Mouse (Mus musculus): ENCODE results near the gene Stc2. TPM values are rescaled to one million over a fixed set of nuclear protein-coding genes. Genes with fewer than 3 reads are reported as not detected.

Stc2 gene
- 1.6 and 1.8 TPM in 2 replicates for polyA plus RNA-seq (2016; fragmentation: Nextera tagmentation; extraction: Ambion mirVana)

DNA sequence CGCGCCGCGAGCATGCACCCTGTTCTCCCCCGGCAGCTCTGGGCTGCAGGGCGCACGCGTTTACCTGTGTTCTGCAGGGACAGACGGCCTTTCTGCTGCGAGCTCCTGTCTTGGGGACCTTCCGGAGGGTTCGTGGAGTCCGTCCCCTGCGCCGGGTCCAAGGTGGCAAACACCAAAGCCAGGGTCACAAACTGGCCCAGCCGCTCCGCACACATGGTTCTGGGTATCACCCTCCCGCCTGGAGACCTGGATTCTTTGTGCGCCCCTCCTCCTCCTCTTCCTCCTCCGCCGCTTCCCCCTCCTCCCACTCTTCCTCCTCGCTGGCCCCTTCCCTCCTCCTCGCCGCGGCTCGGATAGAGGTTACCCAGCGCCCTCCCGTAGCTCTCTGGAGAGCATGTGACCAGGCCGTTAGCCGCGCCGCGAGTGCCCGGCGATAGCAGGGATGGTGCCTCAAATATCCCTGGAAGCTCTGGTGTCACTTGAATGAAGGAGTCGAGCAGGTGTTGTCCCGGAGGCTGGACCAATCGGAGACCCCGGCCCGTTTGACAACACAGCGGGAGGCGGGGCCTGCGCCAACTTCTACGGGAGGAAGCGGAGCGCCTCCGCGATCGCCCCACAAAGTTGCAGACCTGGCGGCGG lies at the start of gene Stc2:
Gene Stc2 (minus strand): TSS at position 427 of the 639 bp plus-strand sequence.
- H3K4me3 ChIP-seq = peak within 1 kb of the TSS; percentile 53
- H3K4me1 ChIP-seq = peaks cover 16% of the 10 kb centered on the region; the same call in 1 of the 2 replicates
- no peaks in the 10 kb centered on the region for H3K9me3 ChIP-seq
- no peaks in the 10 kb centered on the region for H3K36me3 ChIP-seq
- H3K27ac ChIP-seq = no peak within 1 kb of the TSS
- peak; percentile 86 for ATAC-seq (ENCODE audit: insufficient number of reproducible peaks, insufficient read depth, low FRiP score, low TSS enrichment)
- H3K9ac ChIP-seq = peak within 1 kb of the TSS; percentile 40
- peaks cover 59% of the 10 kb centered on the region for H3K27me3 ChIP-seq
- peak within 1 kb of the TSS; percentile 99 for H3K4me2 ChIP-seq (replicated peaks)
- under 1% methylated on average over 51 of the region's 51 CpGs for WGBS

DNA sequence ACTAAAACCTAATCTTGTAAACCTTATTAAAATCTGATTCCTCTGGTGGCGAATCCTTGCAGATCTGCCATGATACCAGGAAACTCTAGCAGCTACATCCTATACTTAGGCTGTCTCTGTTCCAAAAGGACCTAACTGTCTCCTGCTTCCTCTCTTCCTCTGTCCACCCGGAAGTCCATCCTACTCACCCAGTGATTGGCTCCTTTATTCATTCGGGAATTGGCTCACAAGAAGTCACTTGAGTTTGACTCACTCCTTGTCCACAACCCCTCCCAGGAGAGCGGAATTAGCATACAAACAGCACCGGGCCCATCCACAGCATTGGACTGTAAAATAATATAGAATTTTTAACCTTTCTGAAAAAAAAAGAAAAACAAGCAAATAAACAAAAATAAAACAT lies 47.2 kb upstream of the Stc2 start:
- Histone ChIP-seq H3K9me3 (no peaks in the 10 kb centered on the region), H3K27ac (no peak overlapping the region), H3K36me3 (no peaks in the 10 kb centered on the region), H3K27me3 (no peaks in the 10 kb centered on the region), H3K4me1 (0 out of 2 replicates have a peak, but pooled peaks cover 4% of the 10 kb centered on the region), H3K4me2 (replicated peaks) (no peak overlapping the region), H3K9ac (no peak overlapping the region), H3K4me3 (no peak overlapping the region)
- 76% methylated on average over 5 of the region's 5 CpGs for WGBS
- ATAC-seq (ENCODE audit: insufficient number of reproducible peaks, insufficient read depth, low FRiP score, low TSS enrichment) = no peak

DNA sequence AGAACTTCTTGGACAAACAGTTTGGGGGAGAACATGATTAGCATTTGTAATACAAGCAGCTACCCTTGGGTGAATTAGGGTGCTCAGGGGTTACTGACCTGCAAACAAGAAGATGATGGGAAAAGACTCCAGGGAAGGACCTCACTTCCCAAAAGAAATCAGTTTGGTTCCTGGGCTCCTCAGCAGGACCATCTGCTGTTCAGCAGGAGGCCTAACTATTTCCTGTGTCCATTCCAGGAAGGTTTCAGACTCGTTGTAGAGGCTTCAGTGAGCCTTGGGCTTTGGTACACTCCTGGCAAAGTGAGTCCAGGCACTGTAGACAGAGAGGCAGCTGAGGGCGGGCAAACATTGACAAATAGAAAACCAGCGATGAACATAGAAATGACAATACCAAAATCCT lies 42.5 kb upstream of the Stc2 start:
- Histone ChIP-seq H3K4me3 (no peak overlapping the region), H3K36me3 (no peaks in the 10 kb centered on the region), H3K9ac (no peak overlapping the region), H3K27me3 (no peaks in the 10 kb centered on the region), H3K4me2 (replicated peaks) (no peak overlapping the region), H3K9me3 (no peaks in the 10 kb centered on the region), H3K27ac (no peak overlapping the region), H3K4me1 (no peaks in the 10 kb centered on the region)
- 79% methylated on average over 3 of the region's 3 CpGs for WGBS
- ATAC-seq (ENCODE audit: insufficient number of reproducible peaks, insufficient read depth, low FRiP score, low TSS enrichment) = no peak

DNA sequence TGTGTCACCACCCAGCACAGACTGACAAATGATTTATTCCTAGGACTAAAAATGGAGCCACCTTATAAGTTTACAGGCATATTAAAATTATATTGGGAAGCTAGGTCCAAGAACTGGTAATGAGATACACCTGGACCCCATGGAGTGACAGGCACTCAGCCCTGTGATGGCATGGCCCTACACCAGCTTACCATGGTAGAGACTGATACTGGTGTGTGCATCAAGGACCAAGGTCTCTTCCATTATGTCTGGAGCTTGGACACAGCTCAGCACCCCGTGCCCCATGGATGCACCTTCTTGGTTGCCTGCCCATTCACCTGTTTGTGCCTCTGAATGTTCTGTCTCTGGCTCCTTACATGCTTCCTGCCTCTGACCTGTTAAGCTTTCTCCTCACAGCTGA lies 36.9 kb upstream of the Stc2 start:
- Histone ChIP-seq H3K27me3 (no peaks in the 10 kb centered on the region), H3K4me2 (replicated peaks) (no peak overlapping the region), H3K27ac (no peak overlapping the region), H3K4me1 (no peaks in the 10 kb centered on the region), H3K9ac (no peak overlapping the region), H3K36me3 (no peaks in the 10 kb centered on the region), H3K4me3 (no peak overlapping the region), H3K9me3 (no peaks in the 10 kb centered on the region)
- WGBS = 83% methylated on average over 1 of the region's 1 CpGs
- ATAC-seq (ENCODE audit: insufficient number of reproducible peaks, insufficient read depth, low FRiP score, low TSS enrichment) = no peak

DNA sequence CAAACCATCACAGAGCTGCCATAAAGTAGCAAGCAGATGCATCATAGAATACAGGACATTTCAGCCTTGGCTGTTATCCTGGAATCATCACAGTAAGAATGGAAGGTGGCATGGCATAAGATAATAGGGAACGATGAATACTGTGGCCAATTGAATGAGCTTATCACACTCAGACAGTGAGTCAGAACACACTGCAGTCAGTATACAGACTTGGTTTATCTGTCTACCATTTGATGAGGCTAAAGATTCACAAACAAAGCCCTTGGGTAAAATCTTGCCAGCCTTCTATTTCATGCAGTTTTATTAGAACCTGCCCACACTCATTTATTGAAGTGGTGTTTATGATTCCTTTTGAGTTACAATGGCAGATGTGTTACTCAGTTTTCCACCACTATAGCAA lies 33.2 kb upstream of the Stc2 start:
- Histone ChIP-seq H3K27me3 (no peaks in the 10 kb centered on the region), H3K27ac (no peak overlapping the region), H3K36me3 (no peaks in the 10 kb centered on the region), H3K4me3 (no peak overlapping the region), H3K4me1 (no peaks in the 10 kb centered on the region), H3K9me3 (no peaks in the 10 kb centered on the region), H3K4me2 (replicated peaks) (no peak overlapping the region), H3K9ac (no peak overlapping the region)
- no peak for ATAC-seq (ENCODE audit: insufficient number of reproducible peaks, insufficient read depth, low FRiP score, low TSS enrichment)
- WGBS = 94% methylated on average over 1 of the region's 1 CpGs

DNA sequence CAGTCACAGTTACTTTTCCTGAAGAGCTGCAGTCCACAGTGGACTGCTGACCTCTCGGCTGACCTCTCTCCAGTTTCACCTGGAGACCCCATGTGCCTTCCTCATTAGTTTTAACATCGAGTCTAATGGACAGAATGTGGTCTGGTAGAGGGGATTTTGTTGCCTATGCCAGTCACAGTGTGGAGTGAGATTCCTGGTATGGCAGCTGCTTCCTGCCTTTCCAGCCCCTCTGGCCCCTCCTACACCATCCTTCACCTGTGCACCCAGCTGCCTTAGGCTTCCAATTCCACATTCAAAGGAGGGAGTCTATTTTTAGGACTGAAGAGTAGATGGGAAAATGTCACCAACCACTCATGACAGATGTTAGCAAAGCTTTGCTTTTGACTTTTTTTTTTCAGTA lies 28.7 kb upstream of the Stc2 start:
- no peaks in the 10 kb centered on the region for H3K9me3 ChIP-seq
- ATAC-seq (ENCODE audit: insufficient number of reproducible peaks, insufficient read depth, low FRiP score, low TSS enrichment) = no peak
- no peak overlapping the region for H3K27ac ChIP-seq
- H3K36me3 ChIP-seq = no peaks in the 10 kb centered on the region
- H3K4me2 ChIP-seq (replicated peaks) = no peak overlapping the region
- no peak overlapping the region for H3K4me3 ChIP-seq
- H3K4me1 ChIP-seq = no peaks in the 10 kb centered on the region
- no peak overlapping the region for H3K9ac ChIP-seq
- WGBS = 66% methylated on average over 2 of the region's 2 CpGs
- no peaks in the 10 kb centered on the region for H3K27me3 ChIP-seq

DNA sequence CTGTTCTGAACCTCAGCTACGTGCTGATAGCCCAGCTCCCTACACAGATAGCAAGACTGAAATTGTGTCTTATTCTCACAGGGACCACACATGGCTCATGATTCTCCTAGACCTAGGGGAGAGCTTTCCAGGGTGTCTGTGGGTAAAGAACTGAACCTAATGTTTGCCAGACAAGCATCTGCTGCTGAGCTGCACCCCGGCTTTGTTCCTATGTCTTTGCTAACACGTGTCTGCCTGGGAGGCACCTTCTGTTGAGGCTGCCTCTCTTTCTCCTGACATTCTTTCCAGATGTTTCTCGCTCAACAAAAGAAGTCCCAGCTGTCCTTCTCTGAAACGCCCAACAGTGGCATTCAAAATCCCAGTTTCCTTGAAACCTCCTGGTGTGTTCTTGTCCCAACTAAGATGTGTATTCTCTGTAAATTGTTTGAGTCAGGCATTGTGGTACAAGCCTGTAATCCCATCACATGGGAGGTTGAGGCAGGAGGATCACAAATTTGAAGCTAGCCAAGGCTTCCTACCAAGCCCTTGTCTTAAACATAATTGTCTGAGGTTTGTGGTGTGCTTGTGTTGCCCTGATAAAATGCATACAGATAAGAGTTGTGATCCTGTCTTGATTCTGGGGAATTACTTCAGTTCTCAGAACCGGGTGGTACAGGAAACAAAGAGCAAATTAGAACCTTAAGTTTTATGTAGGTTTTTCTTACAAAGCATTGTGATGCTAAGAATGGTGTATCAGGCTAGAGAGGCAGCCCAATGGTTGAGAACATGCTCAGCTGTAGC lies 27.0 kb upstream of the Stc2 start:
- ATAC-seq (ENCODE audit: insufficient number of reproducible peaks, insufficient read depth, low FRiP score, low TSS enrichment) = no peak
- H3K27ac ChIP-seq = no peak overlapping the region
- WGBS = 48% methylated on average over 6 of the region's 6 CpGs
- no peaks in the 10 kb centered on the region for H3K27me3 ChIP-seq
- H3K4me2 ChIP-seq (replicated peaks) = no peak overlapping the region
- H3K4me1 ChIP-seq = no peaks in the 10 kb centered on the region
- no peak overlapping the region for H3K9ac ChIP-seq
- H3K9me3 ChIP-seq = no peaks in the 10 kb centered on the region
- no peaks in the 10 kb centered on the region for H3K36me3 ChIP-seq
- no peak overlapping the region for H3K4me3 ChIP-seq

DNA sequence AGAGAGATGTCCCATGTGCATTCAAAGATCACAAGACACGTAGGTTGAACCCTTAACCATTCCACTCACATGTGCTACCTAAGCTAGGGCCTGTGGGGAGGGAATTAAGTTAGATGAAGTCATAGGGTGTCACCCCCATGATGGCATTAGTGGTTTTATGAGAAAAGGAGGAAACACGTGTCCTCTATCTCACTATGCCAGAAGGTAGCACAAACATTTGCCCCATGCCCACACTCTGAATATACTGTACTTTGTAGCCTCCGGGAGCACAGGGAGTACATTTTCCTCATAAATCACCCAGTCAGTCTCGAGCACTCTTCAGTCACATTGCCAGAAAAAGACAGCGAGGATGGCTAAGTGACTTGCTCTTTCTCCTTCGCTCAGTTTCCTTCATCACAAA lies 24.2 kb upstream of the Stc2 start:
- H3K9me3 ChIP-seq = no peaks in the 10 kb centered on the region
- no peaks in the 10 kb centered on the region for H3K36me3 ChIP-seq
- H3K4me3 ChIP-seq = no peak overlapping the region
- no peaks in the 10 kb centered on the region for H3K4me1 ChIP-seq
- H3K9ac ChIP-seq = no peak overlapping the region
- H3K27me3 ChIP-seq = no peaks in the 10 kb centered on the region
- ATAC-seq (ENCODE audit: insufficient number of reproducible peaks, insufficient read depth, low FRiP score, low TSS enrichment) = no peak
- WGBS = 87% methylated on average over 6 of the region's 6 CpGs
- H3K4me2 ChIP-seq (replicated peaks) = no peak overlapping the region
- H3K27ac ChIP-seq = no peak overlapping the region

DNA sequence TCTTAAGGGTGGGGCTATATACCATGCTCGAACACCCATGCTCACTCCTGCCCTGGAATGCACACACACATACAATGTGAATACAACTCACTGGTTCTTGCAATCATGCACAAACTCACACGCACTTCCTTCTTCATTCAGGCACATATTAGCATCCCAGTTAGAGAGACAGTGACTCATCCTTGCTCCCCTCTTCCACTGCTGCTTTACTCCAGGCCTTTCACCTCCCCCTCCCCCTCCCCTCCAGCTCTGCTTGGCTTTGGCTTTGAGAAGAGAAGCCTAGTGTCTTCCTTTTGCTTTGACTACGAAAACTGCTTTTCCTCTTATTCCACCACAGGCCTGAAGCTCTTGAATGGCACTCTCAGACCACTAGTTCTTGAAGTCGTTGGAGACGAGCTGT lies 22.5 kb upstream of the Stc2 start:
- Histone ChIP-seq H3K27me3 (no peaks in the 10 kb centered on the region), H3K4me3 (no peak overlapping the region), H3K9ac (no peak overlapping the region), H3K27ac (no peak overlapping the region), H3K9me3 (no peaks in the 10 kb centered on the region), H3K36me3 (no peaks in the 10 kb centered on the region), H3K4me2 (replicated peaks) (no peak overlapping the region), H3K4me1 (no peaks in the 10 kb centered on the region)
- ATAC-seq (ENCODE audit: insufficient number of reproducible peaks, insufficient read depth, low FRiP score, low TSS enrichment) = no peak
- WGBS = 65% methylated on average over 5 of the region's 5 CpGs

DNA sequence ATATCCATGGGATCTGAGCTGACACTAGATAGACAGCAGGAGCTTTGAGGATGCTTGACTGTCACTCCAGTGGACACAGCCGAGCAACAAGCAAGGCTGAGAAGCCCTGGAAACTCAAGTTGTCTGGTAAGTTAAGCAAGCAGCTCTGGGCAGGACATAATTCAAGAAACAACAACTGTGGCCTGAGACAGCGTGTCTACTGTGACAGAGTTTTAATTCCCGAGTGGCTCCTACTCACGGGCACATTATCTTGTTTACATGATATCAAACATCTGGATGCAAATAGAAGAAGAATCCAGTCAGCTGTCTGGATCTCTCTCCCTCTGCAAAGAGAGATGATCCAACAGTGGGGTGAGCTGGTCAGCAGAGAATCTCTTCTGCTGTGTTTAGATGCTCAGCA lies 19.0 kb upstream of the Stc2 start:
- H3K4me1 ChIP-seq = no peaks in the 10 kb centered on the region
- no peaks in the 10 kb centered on the region for H3K36me3 ChIP-seq
- H3K4me3 ChIP-seq = no peak overlapping the region
- H3K9ac ChIP-seq = no peak overlapping the region
- H3K27me3 ChIP-seq = no peaks in the 10 kb centered on the region
- ATAC-seq (ENCODE audit: insufficient number of reproducible peaks, insufficient read depth, low FRiP score, low TSS enrichment) = no peak
- H3K4me2 ChIP-seq (replicated peaks) = no peak overlapping the region
- H3K27ac ChIP-seq = no peak overlapping the region
- WGBS = 34% methylated on average over 4 of the region's 4 CpGs
- no peaks in the 10 kb centered on the region for H3K9me3 ChIP-seq

DNA sequence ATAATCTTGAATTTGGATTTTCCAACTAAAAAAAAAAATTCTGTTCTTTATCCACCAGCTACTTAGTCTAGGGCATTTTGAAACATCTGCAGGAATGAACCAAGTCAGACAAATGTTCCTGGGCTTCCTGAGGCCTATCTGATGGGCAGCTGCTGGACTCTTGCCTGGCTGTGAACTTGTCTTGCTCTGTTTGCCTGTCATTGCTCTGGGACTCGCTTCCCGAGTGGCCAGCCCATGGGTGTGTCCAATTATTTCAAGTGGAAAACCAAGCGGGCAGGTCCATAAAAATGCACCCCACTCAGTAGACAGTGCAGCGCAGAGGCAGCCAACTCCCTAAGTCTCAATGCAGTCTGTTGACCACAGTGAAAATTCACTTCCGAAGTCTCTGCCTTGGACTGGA lies 17.7 kb upstream of the Stc2 start:
- ATAC-seq (ENCODE audit: insufficient number of reproducible peaks, insufficient read depth, low FRiP score, low TSS enrichment) = no peak
- H3K27ac ChIP-seq = no peak overlapping the region
- H3K27me3 ChIP-seq = no peaks in the 10 kb centered on the region
- H3K4me2 ChIP-seq (replicated peaks) = no peak overlapping the region
- no peak overlapping the region for H3K4me3 ChIP-seq
- 0 out of 2 replicates have a peak, but pooled peaks cover under 1% of the 10 kb centered on the region for H3K4me1 ChIP-seq
- no peaks in the 10 kb centered on the region for H3K36me3 ChIP-seq
- no peaks in the 10 kb centered on the region for H3K9me3 ChIP-seq
- no peak overlapping the region for H3K9ac ChIP-seq
- WGBS = 87% methylated on average over 5 of the region's 5 CpGs

DNA sequence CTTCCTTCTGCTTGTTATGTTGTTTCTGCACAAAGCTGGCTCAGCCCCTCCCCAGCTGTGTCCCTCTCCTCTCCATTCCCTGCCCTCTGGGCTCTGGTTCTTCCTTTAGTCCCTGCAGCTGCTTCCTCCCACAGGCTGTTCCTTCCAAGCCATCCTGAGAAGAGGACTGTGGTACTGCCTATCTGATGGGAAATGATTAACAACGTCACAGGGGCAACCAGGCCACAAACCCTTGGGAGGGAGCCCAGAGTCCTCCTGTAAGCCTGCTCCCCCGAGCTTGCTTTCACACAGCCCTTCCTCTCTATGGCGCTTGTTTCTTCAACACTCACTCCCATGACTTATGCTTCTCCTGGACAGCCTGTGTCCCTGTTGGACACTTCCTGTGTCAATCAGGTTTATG lies 16.7 kb upstream of the Stc2 start:
- H3K27ac ChIP-seq = no peak overlapping the region
- 69% methylated on average over 3 of the region's 3 CpGs for WGBS
- no peak for ATAC-seq (ENCODE audit: insufficient number of reproducible peaks, insufficient read depth, low FRiP score, low TSS enrichment)

More for the DNA sequence above, 16.7 kb upstream of the Stc2 start:
- no peaks in the 10 kb centered on the region for H3K9me3 ChIP-seq
- H3K27me3 ChIP-seq = no peaks in the 10 kb centered on the region
- H3K4me3 ChIP-seq = no peak overlapping the region
- 0 out of 2 replicates have a peak, but pooled peaks cover 3% of the 10 kb centered on the region for H3K4me1 ChIP-seq
- H3K36me3 ChIP-seq = no peaks in the 10 kb centered on the region
- H3K9ac ChIP-seq = no peak overlapping the region
- H3K4me2 ChIP-seq (replicated peaks) = no peak overlapping the region

Measured in embryonic facial prominence, embryonic 12.5 days (tissue).